Mouse (Mus musculus): ENCODE measurements around the gene Lmbr1l.
"Not testable (repeated sequence)": the region's sequence is repeated elsewhere in the genome, so short reads cannot be mapped to it uniquely, and the experiment has no call there.

The Lmbr1l gene

GRCm38 (mm10) chr15:98934217-98934839 lies 16.3 kb upstream of the Lmbr1l start, which contains the start of gene Tuba1b:
TSS of gene Tuba1b (minus strand) at chr15:98934565.
- peak; percentile 94 for DNase-seq

GRCm38 (mm10) chr15:98933833-98934216 lies 15.8 kb upstream of the Lmbr1l start:
- peak; percentile 98 for DNase-seq

- not testable (repeated sequence) for DNase-seq
Measured at GRCm38 (mm10) chr15:98933004-98933671, 15.1 kb upstream of the Lmbr1l start.

GRCm38 (mm10) chr15:98930998-98931397 lies 13.0 kb upstream of the Lmbr1l start:
- DNase-seq = no peak

GRCm38 (mm10) chr15:98930017-98930734 lies 12.1 kb upstream of the Lmbr1l start:
- DNase-seq = no peak

GRCm38 (mm10) chr15:98928598-98929240 lies 10.7 kb upstream of the Lmbr1l start:
- DNase-seq = peak; percentile 87

- DNase-seq = no peak
Measured at GRCm38 (mm10) chr15:98927566-98927965, 9.5 kb upstream of the Lmbr1l start.

- no peak for DNase-seq
Measured at GRCm38 (mm10) chr15:98924682-98925081, 6.7 kb upstream of the Lmbr1l start.

GRCm38 (mm10) chr15:98923031-98923537 lies 5.1 kb upstream of the Lmbr1l start:
- DNase-seq = no peak

GRCm38 (mm10) chr15:98922581-98922980 lies 4.5 kb upstream of the Lmbr1l start:
- peak; percentile 29 for DNase-seq

- DNase-seq = no peak
Measured at GRCm38 (mm10) chr15:98921510-98921909, 3.5 kb upstream of the Lmbr1l start.

- not testable (repeated sequence) for DNase-seq
Measured at GRCm38 (mm10) chr15:98918499-98918895, 466 bp upstream of the Lmbr1l start.

GRCm38 (mm10) chr15:98917091-98917490 lies 940 bp downstream of the Lmbr1l start:
- peak; percentile 57 for DNase-seq

- no peak for DNase-seq
Measured at GRCm38 (mm10) chr15:98916016-98916415, 2.0 kb downstream of the Lmbr1l start.

GRCm38 (mm10) chr15:98914903-98915302 lies 3.1 kb downstream of the Lmbr1l start:
- DNase-seq = no peak

GRCm38 (mm10) chr15:98904692-98905091 lies 13.3 kb downstream of the Lmbr1l start:
- DNase-seq = peak; percentile 49

- no peak for DNase-seq
Measured at GRCm38 (mm10) chr15:98902600-98902999, 15.4 kb downstream of the Lmbr1l start.

GRCm38 (mm10) chr15:98901530-98901929 lies 16.5 kb downstream of the Lmbr1l start:
- DNase-seq = no peak

GRCm38 (mm10) chr15:98897928-98898800 lies 19.9 kb downstream of the Lmbr1l start, which contains the start of gene Dhh:
TSS of gene Dhh (minus strand) at chr15:98898540.
- DNase-seq = peak; percentile 52

GRCm38 (mm10) chr15:98897495-98897894 lies 20.5 kb downstream of the Lmbr1l start:
- peak; percentile 78 for DNase-seq

- peak; percentile 77 for DNase-seq
Measured at GRCm38 (mm10) chr15:98895635-98896589, 22.1 kb downstream of the Lmbr1l start.
